ENCODE assay signal across 15 mouse cellular contexts in genomic region chr10:93741446-93742096, GRCm38 (mm10).
DNase-seq lines count a peak whose midpoint lies in the region; ATAC-seq lines count a peak whose summit lies in the region.
"Had no signal": no experiment of that assay in that cellular context is flagged by ENCODE, and none has a peak within 500 bp of the region (broad histone marks: within the 10 kb centered on the region; RNA-seq: fewer than 3 reads in every experiment).

No protein-coding gene starts in this region.

- no peaks in the 10 kb centered on the region for H3K27me3 ChIP-seq in midbrain, embryonic 14.5 days (ENCODE audit: control insufficient read depth, insufficient read depth, low read length)
- H3K27me3 ChIP-seq in midbrain, embryonic 16.5 days (ENCODE audit: control insufficient read depth, insufficient read depth, low read depth, low read length): no peaks in the 10 kb centered on the region
- H3K27me3 ChIP-seq in limb, embryonic 13.5 days: no peaks in the 10 kb centered on the region
- H3K27me3 ChIP-seq: heart, embryonic 15.5 days had no signal

- no peaks in the 10 kb centered on the region for H3K4me1 ChIP-seq in midbrain, embryonic 14.5 days (ENCODE audit: control insufficient read depth, insufficient read depth, low read length)
- H3K4me1 ChIP-seq in midbrain, embryonic 16.5 days (ENCODE audit: control insufficient read depth, insufficient read depth, low read length): no peaks in the 10 kb centered on the region
- peaks cover 19% of the 10 kb centered on the region for H3K4me1 ChIP-seq in limb, embryonic 13.5 days
- H3K4me1 ChIP-seq: megakaryocyte, embryonic 14.5 days had no signal

- H3K4me3 ChIP-seq in midbrain, embryonic 14.5 days (replicated peaks; ENCODE audit: low read depth, low read length): no peak overlapping the region
- no peak overlapping the region for H3K4me3 ChIP-seq in midbrain, embryonic 16.5 days (ENCODE audit: low read depth, low read length)
- no peak overlapping the region for H3K4me3 ChIP-seq in limb, embryonic 13.5 days
- H3K4me3 ChIP-seq: heart, embryonic 15.5 days; megakaryocyte, embryonic 14.5 days had no signal

- peaks cover 18% of the 10 kb centered on the region for H3K36me3 ChIP-seq in midbrain, embryonic 14.5 days (ENCODE audit: control insufficient read depth, insufficient read depth, low read length)
- no peaks in the 10 kb centered on the region for H3K36me3 ChIP-seq in midbrain, embryonic 16.5 days (ENCODE audit: control insufficient read depth, insufficient read depth, low read length)
- no peaks in the 10 kb centered on the region for H3K36me3 ChIP-seq in limb, embryonic 13.5 days
- H3K36me3 ChIP-seq: heart, embryonic 15.5 days had no signal

- H3K9me3 ChIP-seq in midbrain, embryonic 14.5 days (ENCODE audit: control insufficient read depth, low read length): no peaks in the 10 kb centered on the region
- 0 out of 2 replicates have a peak, but pooled peaks cover 2% of the 10 kb centered on the region for H3K9me3 ChIP-seq in midbrain, embryonic 16.5 days (replicated peaks; ENCODE audit: control insufficient read depth, low read length, poor library complexity, severe bottlenecking)
- H3K9me3 ChIP-seq in limb, embryonic 13.5 days: no peaks in the 10 kb centered on the region
- H3K9me3 ChIP-seq: heart, embryonic 15.5 days; megakaryocyte, embryonic 14.5 days had no signal

- ATAC-seq in frontal cortex, adult (ENCODE audit: low TSS enrichment): peak; percentile 44; the same call in 1 of the 2 replicates
- no peak for ATAC-seq in midbrain, embryonic 14.5 days (ENCODE audit: low FRiP score, low TSS enrichment)
- no peak for ATAC-seq in midbrain, embryonic 16.5 days
- ATAC-seq in limb, embryonic 13.5 days (ENCODE audit: low FRiP score, low read depth): peak; percentile 61; the same call in 1 of the 2 replicates
- ATAC-seq: liver, postnatal 0 days had no signal

- H3K9ac ChIP-seq in midbrain, embryonic 14.5 days (replicated peaks; ENCODE audit: low read length): no peak overlapping the region
- no peak overlapping the region for H3K9ac ChIP-seq in midbrain, embryonic 16.5 days (ENCODE audit: low read depth, low read length)
- H3K9ac ChIP-seq in limb, embryonic 13.5 days: no peak overlapping the region
- H3K9ac ChIP-seq: heart, embryonic 15.5 days; liver, postnatal 0 days had no signal

- DNase-seq in frontal cortex, postnatal 25 days (ENCODE audit: low spot score in 2 of 2): no peak
- peak; percentile 25 for DNase-seq in midbrain, embryonic 14.5 days
- DNase-seq in embryo, embryonic 10.5 days (ENCODE audit: low spot score): peak; percentile 40
- no peak for DNase-seq in spleen, adult 12 weeks (ENCODE audit: low spot score)
- no peak for DNase-seq in urinary bladder, adult 2 months (ENCODE audit: low spot score)
- DNase-seq: adrenal gland, postnatal 10 days; kidney, adult 2 months; liver, postnatal 0 days; right cerebral cortex, postnatal 14 days; thymus, postnatal 25 days had no signal

- 77% methylated on average over 14 of the region's 14 CpGs for WGBS in midbrain, embryonic 14.5 days
- WGBS in midbrain, embryonic 16.5 days: 71% methylated on average over 14 of the region's 14 CpGs
- 47% methylated on average over 14 of the region's 14 CpGs for WGBS in limb, embryonic 13.5 days

- no peak overlapping the region for H3K27ac ChIP-seq in midbrain, embryonic 14.5 days (replicated peaks; ENCODE audit: low read depth, low read length)
- no peak overlapping the region for H3K27ac ChIP-seq in midbrain, embryonic 16.5 days (ENCODE audit: low read length)
- no peak overlapping the region for H3K27ac ChIP-seq in limb, embryonic 13.5 days
- H3K27ac ChIP-seq: heart, embryonic 15.5 days had no signal

- H3K4me2 ChIP-seq in midbrain, embryonic 14.5 days (ENCODE audit: low read length): no peak overlapping the region
- no peak overlapping the region for H3K4me2 ChIP-seq in midbrain, embryonic 16.5 days (ENCODE audit: low read length)
- no peak overlapping the region for H3K4me2 ChIP-seq in limb, embryonic 13.5 days (replicated peaks)
- H3K4me2 ChIP-seq: heart, embryonic 15.5 days had no signal

Comparison
In these comparisons a context has a peak if more than half of its experiments do, and no peak if none do; other contexts are left out.
1. ATAC-seq: peak in frontal cortex, adult (single experiment) and limb, embryonic 13.5 days (single experiment); none in midbrain, embryonic 14.5 days (single experiment) and midbrain, embryonic 16.5 days (single experiment).
2. DNase-seq: peak in midbrain, embryonic 14.5 days (single experiment) and embryo, embryonic 10.5 days (single experiment); none in frontal cortex, postnatal 25 days (0 of 2), spleen, adult 12 weeks (single experiment) and urinary bladder, adult 2 months (single experiment).